Mouse (Mus musculus): ENCODE results near the gene Tjp1.

Tjp1 gene

GRCm38 (mm10) chr7:65527071-65528007 is at the start of gene Tjp1:
Gene Tjp1 (minus strand): TSS chr7:65527781.
- DNase-seq, result peak; percentile 51

GRCm38 (mm10) chr7:65577118-65577517 is 49.5 kb upstream of the Tjp1 start:
- peak; percentile 15 for DNase-seq

GRCm38 (mm10) chr7:65572731-65573130 is 45.1 kb upstream of the Tjp1 start:
- no peak for DNase-seq

GRCm38 (mm10) chr7:65570691-65571090 is 43.1 kb upstream of the Tjp1 start:
- no peak for DNase-seq

GRCm38 (mm10) chr7:65555996-65556395 is 28.4 kb upstream of the Tjp1 start:
- DNase-seq, result no peak

GRCm38 (mm10) chr7:65545741-65546140 is 18.2 kb upstream of the Tjp1 start:
- DNase-seq, result no peak

GRCm38 (mm10) chr7:65532689-65533088 is 5.1 kb upstream of the Tjp1 start:
- no peak for DNase-seq

GRCm38 (mm10) chr7:65523116-65523515 is 4.5 kb downstream of the Tjp1 start:
- no peak for DNase-seq

GRCm38 (mm10) chr7:65522490-65522889 is 5.1 kb downstream of the Tjp1 start:
- no peak for DNase-seq

GRCm38 (mm10) chr7:65520622-65521021 is 7.0 kb downstream of the Tjp1 start:
- DNase-seq, result no peak

- DNase-seq, result peak; percentile 39
These were observed 7.6 kb downstream of the Tjp1 start for GRCm38 (mm10) chr7:65519788-65520563.

GRCm38 (mm10) chr7:65516903-65517302 is 10.7 kb downstream of the Tjp1 start:
- no peak for DNase-seq

GRCm38 (mm10) chr7:65513451-65514179 is 14.0 kb downstream of the Tjp1 start:
- no peak for DNase-seq

- peak; percentile 81 for DNase-seq
These were observed 18.2 kb downstream of the Tjp1 start for GRCm38 (mm10) chr7:65509357-65509756.

GRCm38 (mm10) chr7:65507341-65507740 is 20.2 kb downstream of the Tjp1 start:
- no peak for DNase-seq

- no peak for DNase-seq
These were observed 24.9 kb downstream of the Tjp1 start for GRCm38 (mm10) chr7:65502486-65503322.

- DNase-seq, result no peak
These were observed 26.8 kb downstream of the Tjp1 start for GRCm38 (mm10) chr7:65500746-65501145.

- DNase-seq, result peak; percentile 28
These were observed 29.6 kb downstream of the Tjp1 start for GRCm38 (mm10) chr7:65497733-65498583.

GRCm38 (mm10) chr7:65490526-65490925 is 37.1 kb downstream of the Tjp1 start:
- no peak for DNase-seq

- no peak for DNase-seq
These were observed 37.8 kb downstream of the Tjp1 start for GRCm38 (mm10) chr7:65489742-65490141.

GRCm38 (mm10) chr7:65489195-65489594 is 38.4 kb downstream of the Tjp1 start:
- DNase-seq, result no peak
